Mouse (Mus musculus) heart, postnatal 0 days (tissue): ENCODE measurements around the gene Adamts20.

Source experiments
- CTCF ChIP-seq: IDR thresholded peaks from 2 replicates; pipeline ENCODE4 v1.5.1; 2016; ENCODE audit warnings: antibody characterized with exemption, control low read depth, low read depth
- EP300 ChIP-seq: IDR thresholded peaks from 2 replicates; pipeline ENCODE4 v1.6.1; 2016; ENCODE audit warnings: antibody characterized with exemption, low read depth

DNA sequence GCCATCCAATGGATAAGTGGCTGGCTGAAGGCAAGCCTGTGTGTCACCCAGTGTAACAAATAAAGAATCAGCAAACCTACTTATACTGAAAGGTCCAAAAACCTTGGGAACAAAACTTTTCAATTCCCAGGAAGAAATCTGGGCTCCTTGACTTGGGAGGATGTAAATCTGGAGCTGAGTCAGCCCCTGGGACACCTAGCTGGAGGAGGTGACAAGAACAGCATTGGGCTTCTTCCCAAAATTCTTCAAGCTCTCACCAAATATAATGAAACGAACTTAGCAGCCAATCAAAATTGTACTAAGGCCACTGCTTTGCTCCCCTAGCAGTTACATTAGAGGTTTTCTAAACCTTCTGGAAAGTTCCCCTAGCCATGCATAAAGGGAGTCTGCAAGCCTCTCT lies 223.1 kb downstream of the Adamts20 start:
- no peak for TF ChIP-seq CTCF
- TF ChIP-seq EP300: no peak
